Mouse (Mus musculus): ENCODE data around the gene Grb10. TPM values are rescaled to one million over a fixed set of nuclear protein-coding genes. Genes with fewer than 3 reads are reported as not detected.

The Grb10 gene
- polyA plus RNA-seq, 1 experiment from 2014 or later, result 434 TPM

DNA sequence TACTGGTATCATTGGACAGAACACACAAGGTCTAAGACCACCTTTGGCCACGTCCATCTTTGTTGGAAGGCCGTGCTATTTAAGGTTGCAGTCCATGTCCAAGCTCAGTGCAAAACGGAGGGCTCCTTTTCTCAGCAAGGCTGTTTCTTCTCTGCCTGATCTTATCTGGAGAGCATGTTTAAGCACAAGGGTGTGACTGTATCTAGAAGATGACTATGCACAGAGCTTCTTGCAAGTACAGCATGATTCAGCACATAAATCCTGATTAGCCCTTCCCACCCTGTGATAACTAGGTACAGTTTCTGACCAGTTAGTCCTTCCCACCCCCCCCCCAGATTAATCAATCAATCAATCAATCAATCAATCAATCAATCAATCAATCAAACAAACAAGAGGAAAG is 115.1 kb downstream of the Grb10 start:
- WGBS, result 87% methylated on average over 3 of the region's 3 CpGs
- Histone ChIP-seq H3K36me3 (no peaks in the 10 kb centered on the region), H3K4me3 (no peak overlapping the region), H3K27me3 (no peaks in the 10 kb centered on the region), H3K9ac (no peak overlapping the region), H3K9me3 (no peaks in the 10 kb centered on the region), H3K4me1 (peaks cover 3% of the 10 kb centered on the region; the same call in 1 of the 2 replicates), H3K4me2 (no peak overlapping the region), H3K27ac (no peak overlapping the region)
- no peak for ATAC-seq (ENCODE audit: insufficient number of reproducible peaks, low FRiP score, low TSS enrichment, low read depth)

DNA sequence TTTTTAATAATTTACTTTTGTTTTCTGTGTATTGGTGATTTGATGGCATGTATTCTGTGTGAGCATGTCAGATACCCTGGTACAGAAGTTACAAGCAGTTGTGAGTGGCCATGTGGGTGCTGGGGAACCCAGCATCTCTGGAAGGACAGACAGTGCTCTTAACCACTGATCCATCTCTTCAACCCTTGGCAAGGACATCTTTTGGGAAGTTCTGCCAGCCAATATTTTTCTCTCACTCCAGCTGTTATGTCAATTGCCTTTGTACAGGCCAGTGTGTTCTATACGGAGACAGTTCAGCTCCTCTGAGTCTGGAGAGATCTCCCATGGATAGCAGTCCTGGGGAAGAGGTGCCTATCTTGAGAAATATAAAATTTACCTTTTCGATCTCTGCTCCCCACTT is 116.4 kb downstream of the Grb10 start:
- H3K4me2 ChIP-seq, result no peak overlapping the region
- no peak overlapping the region for H3K27ac ChIP-seq
- ATAC-seq (ENCODE audit: insufficient number of reproducible peaks, low FRiP score, low TSS enrichment, low read depth), result no peak
- 86% methylated on average over 2 of the region's 2 CpGs for WGBS
- no peaks in the 10 kb centered on the region for H3K27me3 ChIP-seq
- H3K9me3 ChIP-seq, result no peaks in the 10 kb centered on the region
- H3K9ac ChIP-seq, result no peak overlapping the region
- no peaks in the 10 kb centered on the region for H3K36me3 ChIP-seq
- H3K4me1 ChIP-seq, result peaks cover 3% of the 10 kb centered on the region; the same call in 1 of the 2 replicates
- no peak overlapping the region for H3K4me3 ChIP-seq

DNA sequence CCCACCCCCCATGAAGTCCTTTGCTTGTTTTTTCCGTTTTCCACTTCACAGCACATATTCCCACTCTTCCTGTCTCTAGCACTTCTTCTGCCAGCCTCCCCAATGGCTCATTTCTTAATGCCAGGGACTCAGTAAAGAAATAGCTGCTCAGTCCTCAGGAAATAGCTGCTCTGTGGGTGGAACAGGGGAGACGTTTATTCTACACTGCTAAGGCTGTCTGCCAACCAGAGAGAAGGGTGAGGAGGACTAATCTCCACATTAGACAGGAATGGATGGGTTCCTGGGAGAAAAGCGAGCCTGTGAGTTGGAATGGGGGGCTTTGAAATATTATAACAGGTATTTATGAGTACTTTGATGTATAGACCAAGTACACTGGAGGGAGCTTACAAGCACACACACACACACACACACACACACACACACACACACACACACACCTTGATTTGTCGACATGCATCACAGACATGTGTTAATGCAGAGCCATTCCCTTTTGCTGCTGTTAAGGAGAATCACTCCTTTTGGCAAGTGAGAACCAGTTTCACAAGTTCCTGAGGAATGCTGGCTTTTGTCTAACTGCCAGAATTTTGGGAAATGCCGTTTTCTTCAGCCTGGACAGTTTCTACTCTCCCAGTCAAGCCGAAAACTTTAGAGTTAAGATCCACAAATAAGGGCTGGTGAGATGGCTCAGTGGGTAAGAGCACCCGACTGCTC is 130.6 kb downstream of the Grb10 start:
- no peak overlapping the region for H3K4me3 ChIP-seq
- H3K4me1 ChIP-seq, result peaks cover 6% of the 10 kb centered on the region
- ATAC-seq (ENCODE audit: insufficient number of reproducible peaks, low FRiP score, low TSS enrichment, low read depth), result peak; percentile 69; the same call in 1 of the 2 replicates
- H3K9ac ChIP-seq, result no peak overlapping the region
- WGBS, result 26% methylated on average over 7 of the region's 7 CpGs
- no peaks in the 10 kb centered on the region for H3K9me3 ChIP-seq
- no peak overlapping the region for H3K4me2 ChIP-seq
- H3K36me3 ChIP-seq, result no peaks in the 10 kb centered on the region
- peak overlapping the region; percentile 84 for H3K27ac ChIP-seq
- no peaks in the 10 kb centered on the region for H3K27me3 ChIP-seq

DNA sequence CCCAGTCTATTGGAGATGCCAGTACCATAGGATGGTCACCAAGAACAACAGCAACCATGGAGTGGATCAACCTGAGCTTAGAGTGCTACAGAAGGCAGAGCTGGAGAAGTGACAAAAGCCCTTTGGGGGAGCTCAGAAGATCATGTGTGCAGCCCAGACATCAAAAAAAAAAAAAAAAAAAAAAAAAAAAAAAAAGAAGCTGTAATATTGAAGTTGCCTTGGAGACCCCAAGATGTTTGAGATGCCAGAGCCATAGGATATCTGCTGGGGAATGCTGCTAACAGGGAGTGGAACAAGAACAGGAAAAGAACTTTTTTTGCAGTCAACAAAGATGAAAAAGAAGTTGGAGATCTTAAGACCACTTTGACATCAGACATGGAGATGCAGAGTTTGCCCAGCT is 133.0 kb downstream of the Grb10 start:
- ATAC-seq (ENCODE audit: insufficient number of reproducible peaks, low FRiP score, low TSS enrichment, low read depth), result no peak
- Histone ChIP-seq H3K27ac (no peak overlapping the region), H3K4me3 (no peak overlapping the region), H3K4me2 (no peak overlapping the region), H3K9me3 (no peaks in the 10 kb centered on the region), H3K27me3 (no peaks in the 10 kb centered on the region), H3K4me1 (peaks cover 6% of the 10 kb centered on the region), H3K9ac (no peak overlapping the region), H3K36me3 (no peaks in the 10 kb centered on the region)

DNA sequence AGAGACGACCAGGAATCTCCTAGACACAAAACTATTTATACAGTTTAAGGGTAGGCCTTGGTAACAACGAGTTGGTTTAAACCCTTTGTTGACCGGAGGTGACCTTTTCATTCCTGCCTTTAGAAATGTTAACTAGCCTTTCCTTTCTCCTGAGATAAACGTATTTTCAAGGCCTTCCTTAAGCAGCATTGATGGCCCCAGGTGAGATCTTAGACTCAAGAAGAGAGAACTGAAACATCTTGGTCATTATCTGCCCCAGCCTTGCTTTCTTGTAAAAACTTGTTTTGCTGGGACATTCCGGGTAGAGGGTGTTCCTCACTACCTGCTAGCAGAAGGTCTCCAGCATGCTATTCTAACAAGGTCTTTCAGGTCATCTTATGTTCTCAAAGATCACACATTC is 133.5 kb downstream of the Grb10 start:
- Histone ChIP-seq H3K4me3 (no peak overlapping the region), H3K36me3 (no peaks in the 10 kb centered on the region), H3K4me2 (no peak overlapping the region), H3K4me1 (peaks cover 6% of the 10 kb centered on the region), H3K27ac (no peak overlapping the region), H3K9ac (no peak overlapping the region), H3K27me3 (no peaks in the 10 kb centered on the region), H3K9me3 (no peaks in the 10 kb centered on the region)
- 67% methylated on average over 5 of the region's 5 CpGs for WGBS
- no peak for ATAC-seq (ENCODE audit: insufficient number of reproducible peaks, low FRiP score, low TSS enrichment, low read depth)

DNA sequence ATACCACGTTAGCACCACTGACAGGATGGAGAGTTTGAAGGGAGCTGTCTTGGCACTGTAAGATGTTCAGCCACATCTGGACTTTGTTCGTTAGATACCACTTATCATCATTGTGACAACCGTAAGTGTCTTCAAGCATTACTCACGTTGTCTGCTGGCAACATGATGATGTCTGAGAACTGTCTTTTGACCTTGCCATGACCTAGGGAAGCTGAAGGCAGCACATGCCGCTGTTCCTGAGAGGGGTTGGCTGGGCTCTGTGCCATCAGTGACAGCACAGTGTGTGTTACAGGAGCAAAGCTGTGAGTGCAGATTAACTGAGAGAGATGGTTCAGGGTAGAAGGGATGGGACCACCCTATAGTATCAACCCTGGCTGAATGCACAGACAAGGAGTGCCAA is 137.0 kb downstream of the Grb10 start:
- H3K9ac ChIP-seq, result no peak overlapping the region
- H3K4me3 ChIP-seq, result no peak overlapping the region
- no peak for ATAC-seq (ENCODE audit: insufficient number of reproducible peaks, low FRiP score, low TSS enrichment, low read depth)
- no peaks in the 10 kb centered on the region for H3K4me1 ChIP-seq
- H3K9me3 ChIP-seq, result no peaks in the 10 kb centered on the region
- H3K36me3 ChIP-seq, result no peaks in the 10 kb centered on the region
- no peak overlapping the region for H3K4me2 ChIP-seq
- no peaks in the 10 kb centered on the region for H3K27me3 ChIP-seq
- 52% methylated on average over 5 of the region's 5 CpGs for WGBS
- H3K27ac ChIP-seq, result no peak overlapping the region

DNA sequence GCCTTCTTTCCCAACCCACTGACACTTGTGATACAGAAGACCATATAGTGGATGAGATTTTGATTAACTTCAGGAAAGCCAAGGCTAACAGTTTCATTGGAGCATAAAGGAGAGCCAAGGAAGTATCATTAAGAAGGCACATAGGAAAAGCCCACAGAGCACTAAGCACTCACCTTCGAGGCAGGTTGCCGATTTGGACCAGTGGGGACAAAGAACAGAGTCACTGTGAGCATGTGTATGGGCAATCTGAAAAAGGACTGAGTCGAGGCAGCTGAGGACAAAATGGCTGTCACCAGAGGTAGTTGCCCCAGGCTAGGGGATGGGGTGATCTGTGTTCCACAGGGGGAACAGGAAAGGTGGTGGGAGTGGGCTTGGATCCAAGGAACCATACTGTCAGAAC is 140.0 kb downstream of the Grb10 start:
- no peak overlapping the region for H3K4me3 ChIP-seq
- no peaks in the 10 kb centered on the region for H3K9me3 ChIP-seq
- H3K36me3 ChIP-seq, result no peaks in the 10 kb centered on the region
- H3K4me2 ChIP-seq, result no peak overlapping the region
- H3K27ac ChIP-seq, result no peak overlapping the region
- H3K27me3 ChIP-seq, result no peaks in the 10 kb centered on the region
- H3K4me1 ChIP-seq, result no peaks in the 10 kb centered on the region
- H3K9ac ChIP-seq, result no peak overlapping the region
- ATAC-seq (ENCODE audit: insufficient number of reproducible peaks, low FRiP score, low TSS enrichment, low read depth), result no peak
- WGBS, result 89% methylated on average over 3 of the region's 3 CpGs

DNA sequence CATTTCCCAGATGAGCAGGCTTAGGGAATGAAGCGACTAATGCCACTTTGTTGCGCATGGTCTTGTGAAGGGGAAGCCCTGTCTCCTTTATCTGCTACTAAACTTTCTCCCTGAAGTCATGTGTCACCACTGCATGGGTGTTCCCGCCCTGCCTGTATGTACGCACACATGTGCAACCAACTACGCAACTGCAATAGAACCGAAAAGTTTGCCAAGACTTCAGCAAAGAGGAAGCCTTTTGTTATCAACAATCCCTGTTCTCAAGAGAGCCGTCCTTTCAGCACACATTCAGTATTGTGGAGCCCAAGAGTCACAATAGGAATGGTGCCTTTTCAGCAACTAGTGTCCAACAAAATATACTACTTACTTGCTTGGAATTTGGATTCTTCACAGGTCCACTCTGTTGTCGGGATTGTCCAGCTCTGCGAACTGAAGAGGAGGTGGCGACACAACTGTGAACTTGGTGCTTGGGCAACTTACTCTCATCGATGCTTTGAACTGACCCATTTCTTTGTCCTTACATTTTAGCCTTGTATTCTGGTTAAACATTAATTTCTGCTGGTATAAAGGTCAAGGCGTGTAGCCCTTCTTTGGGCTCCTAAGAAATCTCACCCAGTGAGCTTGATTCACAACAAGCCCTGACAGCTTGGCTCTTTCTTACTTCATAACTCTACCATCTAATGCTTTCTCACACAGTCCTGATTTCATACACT is 140.7 kb downstream of the Grb10 start, which contains the start of gene Ddc:
Ddc (minus strand) TSS at position 500 of the 713 bp plus-strand sequence.
- Histone ChIP-seq H3K4me1 (no peaks in the 10 kb centered on the region), H3K4me2 (no peak within 1 kb of the TSS), H3K9me3 (no peaks in the 10 kb centered on the region), H3K27me3 (no peaks in the 10 kb centered on the region), H3K9ac (no peak within 1 kb of the TSS), H3K27ac (no peak within 1 kb of the TSS), H3K4me3 (no peak within 1 kb of the TSS), H3K36me3 (no peaks in the 10 kb centered on the region)
- WGBS, result 89% methylated on average over 12 of the region's 12 CpGs
- no peak for ATAC-seq (ENCODE audit: insufficient number of reproducible peaks, low FRiP score, low TSS enrichment, low read depth)

DNA sequence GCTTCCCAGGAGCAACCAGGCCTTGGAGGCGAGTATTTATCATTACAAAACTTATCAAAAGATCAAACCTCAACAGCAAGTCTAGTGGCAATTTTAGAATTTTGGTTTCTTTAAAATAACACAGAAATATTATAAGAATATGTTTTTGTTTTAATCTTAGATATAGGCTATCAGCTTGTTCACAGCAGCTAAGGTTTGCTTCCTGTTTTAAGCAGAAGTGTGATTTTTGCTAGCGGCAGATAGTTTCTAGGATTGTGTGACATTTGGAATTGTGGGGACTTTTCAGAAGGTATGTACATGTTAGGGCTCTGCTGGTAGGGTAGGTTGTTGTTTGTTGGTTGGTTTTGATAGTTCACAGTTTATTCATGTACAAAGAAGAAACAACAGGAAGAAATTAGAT is 143.0 kb downstream of the Grb10 start:
- Histone ChIP-seq H3K36me3 (no peaks in the 10 kb centered on the region), H3K27ac (no peak overlapping the region), H3K9me3 (no peaks in the 10 kb centered on the region), H3K4me3 (no peak overlapping the region), H3K4me2 (no peak overlapping the region), H3K9ac (no peak overlapping the region), H3K4me1 (no peaks in the 10 kb centered on the region), H3K27me3 (no peaks in the 10 kb centered on the region)
- ATAC-seq (ENCODE audit: insufficient number of reproducible peaks, low FRiP score, low TSS enrichment, low read depth), result no peak
- WGBS, result 81% methylated on average over 2 of the region's 2 CpGs

DNA sequence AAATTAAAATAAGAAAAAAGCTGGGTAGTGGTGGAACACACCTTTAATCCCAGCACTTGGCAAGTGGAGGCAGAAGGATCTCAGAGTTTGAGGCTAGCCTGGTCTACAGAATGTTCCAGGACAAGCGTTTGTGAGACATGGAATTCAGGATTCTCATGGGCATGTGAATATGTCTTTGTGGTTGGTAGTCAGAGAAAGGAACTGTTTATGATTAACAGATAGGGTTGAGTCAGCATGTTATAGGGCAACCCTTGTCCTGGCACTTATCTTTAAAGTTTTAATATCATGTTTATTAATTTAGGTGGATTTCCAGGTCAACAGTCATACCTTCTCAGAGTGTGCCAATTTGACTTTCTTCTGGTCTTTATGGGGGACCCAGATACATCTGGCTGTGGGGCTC is 144.7 kb downstream of the Grb10 start:
- H3K36me3 ChIP-seq, result no peaks in the 10 kb centered on the region

DNA sequence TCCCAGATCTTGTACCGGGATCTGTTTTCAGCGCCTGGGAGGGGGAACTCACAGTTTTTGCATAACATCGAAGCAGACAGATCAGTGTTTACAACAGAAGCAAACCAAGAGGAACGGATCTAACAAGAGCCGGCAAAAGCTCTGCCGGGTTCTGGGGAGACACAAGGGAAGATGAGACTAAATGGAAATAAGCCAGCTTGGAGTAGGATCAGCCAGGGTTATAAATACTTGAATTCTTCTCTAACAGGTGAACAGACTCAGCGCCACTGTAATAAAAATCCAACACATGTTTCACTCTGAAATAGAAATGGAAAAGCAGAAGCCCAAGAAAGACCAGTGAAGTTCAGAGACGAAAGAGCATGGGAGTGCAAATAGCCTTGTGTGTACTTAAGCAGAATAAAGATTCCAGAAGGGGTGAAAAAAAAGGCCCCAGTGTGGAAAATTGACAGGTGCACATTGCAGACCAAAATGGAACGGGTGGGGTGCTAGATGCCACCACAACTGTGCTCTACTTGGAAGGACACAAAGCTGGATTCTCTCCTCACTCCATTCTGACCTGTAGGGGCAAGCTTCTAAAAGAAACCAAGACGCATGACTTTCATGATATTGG is 145.4 kb downstream of the Grb10 start:
- ATAC-seq (ENCODE audit: insufficient number of reproducible peaks, low FRiP score, low TSS enrichment, low read depth), result peak; percentile 63; the same call in 1 of the 2 replicates
- WGBS, result 39% methylated on average over 10 of the region's 10 CpGs
- H3K4me2 ChIP-seq, result no peak overlapping the region

More for the DNA sequence above, 144.7 kb downstream of the Grb10 start:
- Histone ChIP-seq H3K27me3 (no peaks in the 10 kb centered on the region), H3K9me3 (no peaks in the 10 kb centered on the region), H3K27ac (0 out of 2 replicates have a peak overlapping the region, but pooled peaks have one; percentile 30), H3K4me1 (no peaks in the 10 kb centered on the region), H3K4me3 (no peak overlapping the region), H3K4me2 (no peak overlapping the region), H3K9ac (no peak overlapping the region)
- no peak for ATAC-seq (ENCODE audit: insufficient number of reproducible peaks, low FRiP score, low TSS enrichment, low read depth)
- 73% methylated on average over 1 of the region's 1 CpGs for WGBS

DNA sequence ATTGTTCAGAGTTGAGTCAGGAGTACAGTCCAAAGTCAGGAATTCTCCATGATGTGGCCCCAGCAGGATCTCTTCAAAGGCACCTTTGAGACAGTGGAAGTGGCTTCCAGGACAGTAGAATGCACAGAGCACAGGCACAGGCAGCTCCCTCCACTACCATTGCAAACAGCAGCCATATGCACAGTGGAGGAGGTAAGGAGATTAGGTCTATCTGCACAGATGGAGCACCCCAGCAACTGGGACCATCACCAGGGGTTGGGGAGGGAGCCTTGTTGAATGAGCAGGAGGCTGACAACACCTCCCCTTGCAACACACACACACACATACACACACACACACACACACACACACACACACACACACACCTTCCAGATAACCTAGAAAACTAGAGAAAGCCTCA is 146.7 kb downstream of the Grb10 start:
- no peak overlapping the region for H3K27ac ChIP-seq

More for the DNA sequence above, 145.4 kb downstream of the Grb10 start:
- no peaks in the 10 kb centered on the region for H3K4me1 ChIP-seq
- H3K4me3 ChIP-seq, result no peak overlapping the region
- no peaks in the 10 kb centered on the region for H3K36me3 ChIP-seq
- H3K27ac ChIP-seq, result no peak overlapping the region
- no peak overlapping the region for H3K9ac ChIP-seq
- H3K27me3 ChIP-seq, result no peaks in the 10 kb centered on the region
- no peaks in the 10 kb centered on the region for H3K9me3 ChIP-seq

More for the DNA sequence above, 146.7 kb downstream of the Grb10 start:
- Histone ChIP-seq H3K9me3 (no peaks in the 10 kb centered on the region), H3K9ac (no peak overlapping the region), H3K36me3 (no peaks in the 10 kb centered on the region), H3K4me2 (no peak overlapping the region), H3K27me3 (no peaks in the 10 kb centered on the region), H3K4me3 (no peak overlapping the region), H3K4me1 (no peaks in the 10 kb centered on the region)
- no peak for ATAC-seq (ENCODE audit: insufficient number of reproducible peaks, low FRiP score, low TSS enrichment, low read depth)
